Mouse (Mus musculus) stomach, embryonic 14.5 days (tissue): Measurements from ENCODE around the gene Zfp296. TPM values are rescaled to one million over a fixed set of nuclear protein-coding genes. Genes with fewer than 3 reads are reported as not detected.

Experiments
- ATAC-seq: fragments of 200-750 bp; cut with Nextera tagmentation; 2 replicates; pipeline ENCODE4 v1.8.0; 2017; ENCODE audit warnings: low read depth, moderate TSS enrichment; ENCODE audit not compliant: insufficient number of reproducible peaks, insufficient read depth, low FRiP score
- H3K27ac ChIP-seq: fragments of 300-500 bp; sonication (generic); 2 replicates; pipeline ENCODE4 v1.5.1; 2014; ENCODE audit warnings: mild to moderate bottlenecking, low read length, moderate library complexity, mixed read lengths
- H3K27me3 ChIP-seq: fragments of 300-500 bp; sonication (generic); 2 replicates; pipeline ENCODE4 v1.6.1; 2014; ENCODE audit warnings: low read length, control low read depth, mixed read lengths; ENCODE audit not compliant: control insufficient read depth, insufficient read depth
- H3K36me3 ChIP-seq: fragments of 300-500 bp; sonication (generic); 2 replicates; pipeline ENCODE4 v1.6.1; 2014; ENCODE audit warnings: mild to moderate bottlenecking, control low read depth, low read length, moderate library complexity, mixed read lengths; ENCODE audit not compliant: control insufficient read depth, insufficient read depth
- H3K4me1 ChIP-seq: fragments of 300-500 bp; sonication (generic); 2 replicates; pipeline ENCODE4 v1.6.1; 2014; ENCODE audit warnings: low read length, control low read depth, mixed read lengths; ENCODE audit not compliant: control insufficient read depth, insufficient read depth
- H3K4me2 ChIP-seq: fragments of 300-500 bp; sonication (generic); replicated peaks from 2 replicates; pipeline ENCODE4 v1.6.1; 2014; ENCODE audit warnings: low read depth, low read length, control low read depth
- H3K4me3 ChIP-seq: fragments of 300-500 bp; sonication (generic); 2 replicates; pipeline ENCODE4 v1.5.1; 2014; ENCODE audit warnings: low read depth, low read length, control low read depth
- H3K9ac ChIP-seq: fragments of 300-500 bp; sonication (generic); replicated peaks from 2 replicates; pipeline ENCODE4 v1.6.1; 2014; ENCODE audit warnings: low read depth, mild to moderate bottlenecking, control low read depth, low read length, moderate library complexity, mixed read lengths
- H3K9me3 ChIP-seq: fragments of 300-500 bp; sonication (generic); 2 replicates; pipeline ENCODE4 v1.6.1; 2016; ENCODE audit warnings: low read depth, low read length, control low read depth; ENCODE audit not compliant: control insufficient read depth
- WGBS: fragments of 180-500 bp; shearing (Covaris S2); extraction: QIAGEN DNeasy Blood & Tissue Kit; methylation state at CpG from one replicate; pipeline ENCODE4 v1.1.7; 2014; 5-methylcytosine and 5-hydroxymethylcytosine counted together
- polyA plus RNA-seq: library from polyadenylated mRNA; unstranded; fragments of >200 nt; fragmentation: Nextera tagmentation; extraction: Ambion mirVana; gene quantifications from 2 replicates; pipeline ENCODE4 v1.2.1, GENCODE M21; 2014

The Zfp296 gene
- polyA plus RNA-seq, 1 experiment from 2014 or later = 1.2 TPM

DNA sequence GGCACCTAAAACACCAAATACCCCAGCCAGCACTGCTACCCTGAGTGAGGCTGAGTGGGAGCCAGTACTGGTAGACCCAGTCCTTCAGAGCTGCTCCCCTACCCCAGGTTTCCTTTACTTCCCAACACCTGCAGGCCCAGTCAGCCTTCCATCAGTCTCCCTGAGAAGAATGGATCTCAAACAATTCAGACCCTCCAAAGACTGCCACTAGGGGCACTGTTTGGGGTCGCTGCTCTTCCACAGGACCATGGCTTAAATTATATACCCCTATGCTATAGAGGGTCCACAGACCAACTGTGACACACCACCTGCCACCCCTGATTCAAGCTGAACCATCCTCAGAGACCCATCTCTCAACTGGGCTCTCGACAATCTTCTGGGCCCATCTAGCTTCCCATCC lies 18.1 kb upstream of the Zfp296 start:
- no peaks in the 10 kb centered on the region for H3K27me3 ChIP-seq
- H3K4me3 ChIP-seq = no peak overlapping the region
- H3K9ac ChIP-seq = no peak overlapping the region
- H3K36me3 ChIP-seq = peaks cover 4% of the 10 kb centered on the region
- WGBS = 40% methylated on average over 2 of the region's 2 CpGs
- ATAC-seq = no peak
- peaks cover 19% of the 10 kb centered on the region for H3K4me1 ChIP-seq
- H3K4me2 ChIP-seq = no peak overlapping the region
- H3K9me3 ChIP-seq = no peaks in the 10 kb centered on the region
- H3K27ac ChIP-seq = no peak overlapping the region

DNA sequence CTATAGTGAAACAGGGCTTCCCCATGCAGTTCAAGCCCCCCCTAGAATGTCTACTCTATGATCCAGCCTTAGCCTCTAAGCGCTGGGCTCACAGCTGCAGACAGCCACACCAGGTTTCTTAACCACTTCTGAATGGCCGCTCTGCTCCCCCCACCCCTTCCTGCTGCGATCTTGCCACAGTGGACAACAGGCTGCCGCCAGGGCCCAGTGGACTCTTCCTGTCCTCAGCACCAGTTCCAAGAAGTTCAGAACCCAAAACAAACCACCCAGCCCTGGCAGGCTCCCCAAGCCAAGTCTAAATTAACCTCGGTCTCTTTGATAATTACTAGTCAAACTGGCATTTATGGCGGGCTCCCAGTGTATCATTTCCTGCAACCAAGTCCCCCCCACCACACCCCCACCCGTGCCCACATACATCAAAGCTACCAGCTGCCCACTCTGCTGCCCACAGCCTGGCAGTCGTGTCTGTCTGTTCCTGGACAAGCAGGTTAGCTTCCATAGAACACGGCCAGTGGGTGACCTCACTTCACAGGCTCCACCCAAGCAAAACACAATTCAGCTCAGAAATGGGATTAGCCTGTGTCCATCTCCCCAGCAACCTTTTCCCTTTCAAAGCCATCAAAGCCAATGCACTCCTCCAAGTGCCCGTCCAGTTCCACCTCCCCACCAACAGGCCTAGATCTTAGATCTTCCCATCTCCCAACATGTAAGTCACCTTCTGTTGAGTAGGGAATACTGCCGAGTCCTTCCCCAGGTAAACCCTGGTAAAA lies 16.4 kb upstream of the Zfp296 start:
- Histone ChIP-seq H3K36me3 (peaks cover 19% of the 10 kb centered on the region), H3K27ac (peak overlapping the region; percentile 92; the same call in 1 of the 2 replicates)

DNA sequence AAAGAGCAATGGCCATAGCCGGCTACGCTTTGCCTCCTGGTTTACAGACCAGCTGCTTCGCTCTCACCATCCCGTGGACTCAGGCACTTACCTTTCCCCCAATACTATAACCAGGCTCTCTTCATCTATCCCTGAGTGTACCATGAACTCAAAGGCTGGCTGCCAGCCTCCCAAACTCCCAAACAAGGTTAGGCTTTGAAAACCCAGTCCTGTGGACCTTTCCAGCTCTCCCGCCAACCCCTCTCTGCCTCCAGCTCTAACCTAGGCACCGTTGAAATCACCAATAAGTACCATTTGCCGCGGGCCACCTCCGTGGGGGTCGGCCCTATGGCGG lies 15.7 kb upstream of the Zfp296 start:
- Histone ChIP-seq H3K27me3 (no peaks in the 10 kb centered on the region), H3K4me1 (peaks cover 19% of the 10 kb centered on the region), H3K36me3 (peaks cover 18% of the 10 kb centered on the region), H3K4me3 (peak overlapping the region; percentile 100), H3K27ac (peak overlapping the region; percentile 92), H3K9ac (peak overlapping the region; percentile 91), H3K9me3 (no peaks in the 10 kb centered on the region), H3K4me2 (peak overlapping the region; percentile 77)
- ATAC-seq = no peak
- WGBS = under 1% methylated on average over 11 of the region's 11 CpGs

More for the DNA sequence above, 16.4 kb upstream of the Zfp296 start:
- Histone ChIP-seq H3K4me2 (peak overlapping the region; percentile 77), H3K9me3 (no peaks in the 10 kb centered on the region), H3K4me3 (peak overlapping the region; percentile 100), H3K9ac (peak overlapping the region; percentile 91), H3K4me1 (peaks cover 19% of the 10 kb centered on the region), H3K27me3 (no peaks in the 10 kb centered on the region)
- no peak for ATAC-seq
- 26% methylated on average over 11 of the region's 11 CpGs for WGBS

DNA sequence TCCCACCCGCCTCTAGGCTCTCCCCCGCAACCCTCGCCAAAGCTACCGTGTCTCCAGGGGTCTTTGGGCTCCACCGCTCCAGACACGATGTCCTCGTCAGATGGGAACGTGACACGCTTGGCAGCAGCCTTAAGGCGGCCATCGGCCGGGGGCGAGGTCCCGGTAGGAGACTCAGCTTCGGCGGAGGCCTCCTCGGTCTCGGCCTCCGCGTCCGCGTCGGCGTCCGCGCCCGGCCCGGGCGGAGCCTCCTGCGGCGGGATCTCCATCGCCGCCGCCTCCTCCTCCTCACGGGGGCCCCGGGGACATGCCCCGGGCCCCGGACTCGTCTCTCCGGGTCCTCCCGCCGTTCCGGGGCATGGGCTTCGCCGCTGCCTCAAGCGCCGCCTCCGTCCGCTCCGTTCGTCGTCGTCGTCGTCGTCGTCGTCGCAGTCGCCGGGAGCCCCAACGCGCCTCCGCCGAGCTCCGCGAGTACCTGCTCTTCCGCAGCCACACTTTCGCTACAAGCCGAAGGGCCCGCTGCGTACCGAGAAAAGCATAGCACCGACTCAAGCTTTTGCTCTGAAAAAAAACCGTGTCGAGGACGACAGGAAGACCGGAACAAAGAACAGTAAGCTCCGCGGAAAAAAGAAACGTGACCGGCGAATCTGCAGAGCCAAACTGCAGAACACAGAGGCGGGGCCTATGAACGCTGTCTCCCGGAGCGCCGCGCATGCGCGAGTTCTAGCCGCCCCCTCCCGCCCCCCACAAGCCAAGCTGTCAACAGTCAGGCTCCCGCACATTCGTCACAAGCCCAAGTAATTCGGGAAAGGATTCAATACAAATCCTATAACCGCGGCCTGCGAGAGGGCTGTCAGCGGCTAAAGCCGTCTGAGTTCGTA lies 15.1 kb upstream of the Zfp296 start:
- Histone ChIP-seq H3K9me3 (no peaks in the 10 kb centered on the region), H3K36me3 (peaks cover 18% of the 10 kb centered on the region), H3K27me3 (no peaks in the 10 kb centered on the region), H3K27ac (peak overlapping the region; percentile 92), H3K4me1 (peaks cover 19% of the 10 kb centered on the region), H3K4me3 (peak overlapping the region; percentile 100), H3K4me2 (peak overlapping the region; percentile 77), H3K9ac (peak overlapping the region; percentile 91)
- WGBS = under 1% methylated on average over 97 of the region's 102 CpGs
- ATAC-seq = peak; percentile 84

DNA sequence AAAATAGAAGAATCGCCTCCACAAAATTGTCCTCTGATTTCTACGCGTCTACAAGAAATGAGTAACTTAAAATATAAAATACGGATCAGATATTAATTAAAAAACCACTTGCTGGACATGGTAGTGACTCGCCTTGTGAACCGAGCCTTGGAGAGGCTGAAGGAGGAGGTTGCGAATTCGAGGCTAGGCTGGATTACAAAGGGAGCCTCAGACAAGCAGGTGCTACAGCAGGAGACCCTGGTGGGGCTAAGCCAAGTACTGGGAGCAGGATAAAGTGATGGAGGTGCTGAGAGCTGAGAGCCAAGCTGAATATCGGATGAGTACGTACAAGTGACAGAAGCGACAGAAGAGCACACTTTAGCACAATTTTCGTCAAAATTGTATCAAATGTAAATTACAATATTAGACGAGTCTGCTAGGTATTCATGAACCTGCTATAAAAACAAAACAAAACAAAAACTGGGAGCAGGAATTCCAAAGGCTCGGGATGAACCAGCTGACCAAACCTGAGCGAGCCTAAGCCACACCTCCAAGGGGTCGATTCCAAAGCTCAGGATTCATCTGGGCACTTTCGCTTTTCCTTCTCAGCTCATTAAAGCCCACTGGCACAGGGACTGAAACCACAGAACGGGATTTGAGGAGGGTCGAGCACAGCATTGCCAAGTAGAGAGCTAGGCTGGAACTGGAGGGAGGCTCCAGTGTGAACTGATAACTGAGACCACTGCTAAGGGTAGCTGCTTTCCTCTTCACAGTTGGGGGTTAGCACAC lies 14.3 kb upstream of the Zfp296 start, which contains the start of gene Ppp1r37:
TSS of gene Ppp1r37 (minus strand) at position 434 of the 768 bp plus-strand sequence.
- peak within 1 kb of the TSS; percentile 91 for H3K9ac ChIP-seq
- peaks cover 19% of the 10 kb centered on the region for H3K4me1 ChIP-seq
- H3K4me2 ChIP-seq = peak within 1 kb of the TSS; percentile 77
- H3K9me3 ChIP-seq = no peaks in the 10 kb centered on the region
- peak within 1 kb of the TSS; percentile 100 for H3K4me3 ChIP-seq
- H3K36me3 ChIP-seq = peaks cover 20% of the 10 kb centered on the region
- ATAC-seq = peak; percentile 28
- H3K27ac ChIP-seq = peak within 1 kb of the TSS; percentile 92
- WGBS = 2% methylated on average over 19 of the region's 19 CpGs
- no peaks in the 10 kb centered on the region for H3K27me3 ChIP-seq

DNA sequence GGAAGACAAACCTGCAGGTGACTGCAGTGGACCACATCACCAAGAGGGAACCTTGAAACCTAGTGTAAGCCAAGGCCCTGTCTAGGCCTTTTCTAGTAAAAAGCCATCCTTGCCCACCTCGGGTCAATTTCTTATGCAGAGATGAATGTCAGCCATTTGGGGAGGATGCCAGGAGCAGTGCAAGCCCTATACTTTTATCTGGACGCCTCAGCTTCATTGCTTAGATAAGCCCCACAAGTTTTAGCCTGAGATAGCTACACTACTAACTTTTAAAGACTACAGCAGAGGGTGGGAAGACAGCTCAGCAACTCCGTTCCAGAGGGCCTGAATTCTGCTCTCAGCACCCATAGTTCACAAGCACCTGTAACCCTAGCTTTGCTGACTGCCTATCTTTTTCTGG lies 13.2 kb upstream of the Zfp296 start:
- peaks cover 19% of the 10 kb centered on the region for H3K4me1 ChIP-seq
- peaks cover 23% of the 10 kb centered on the region for H3K36me3 ChIP-seq
- no peak overlapping the region for H3K27ac ChIP-seq
- H3K4me2 ChIP-seq = no peak overlapping the region
- 83% methylated on average over 3 of the region's 3 CpGs for WGBS
- no peaks in the 10 kb centered on the region for H3K27me3 ChIP-seq
- no peak overlapping the region for H3K4me3 ChIP-seq
- H3K9me3 ChIP-seq = no peaks in the 10 kb centered on the region
- H3K9ac ChIP-seq = no peak overlapping the region
- ATAC-seq = no peak

DNA sequence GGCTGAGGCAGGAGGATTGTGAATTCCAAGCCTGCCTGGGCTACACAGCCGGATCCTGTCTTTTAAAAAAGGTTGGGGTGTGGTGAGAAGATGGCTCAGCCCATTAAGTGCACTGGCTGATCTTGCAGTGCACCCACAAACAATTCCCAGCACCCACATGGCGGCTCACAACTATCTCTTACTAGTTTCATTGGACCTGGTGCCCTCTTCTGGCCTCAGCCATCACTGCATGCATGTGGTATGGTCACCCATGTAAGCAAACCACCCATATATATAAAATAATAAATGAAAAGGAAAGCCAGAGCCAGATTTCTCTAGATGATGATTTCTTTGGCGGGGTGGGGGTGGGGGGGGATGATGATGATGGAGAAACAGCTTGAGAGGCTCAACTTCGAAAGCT lies 12.6 kb upstream of the Zfp296 start:
- Histone ChIP-seq H3K36me3 (peaks cover 29% of the 10 kb centered on the region), H3K4me1 (peaks cover 17% of the 10 kb centered on the region), H3K27ac (no peak overlapping the region), H3K4me2 (no peak overlapping the region), H3K27me3 (no peaks in the 10 kb centered on the region), H3K4me3 (no peak overlapping the region), H3K9me3 (no peaks in the 10 kb centered on the region), H3K9ac (no peak overlapping the region)
- WGBS = 94% methylated on average over 4 of the region's 4 CpGs
- ATAC-seq = no peak

DNA sequence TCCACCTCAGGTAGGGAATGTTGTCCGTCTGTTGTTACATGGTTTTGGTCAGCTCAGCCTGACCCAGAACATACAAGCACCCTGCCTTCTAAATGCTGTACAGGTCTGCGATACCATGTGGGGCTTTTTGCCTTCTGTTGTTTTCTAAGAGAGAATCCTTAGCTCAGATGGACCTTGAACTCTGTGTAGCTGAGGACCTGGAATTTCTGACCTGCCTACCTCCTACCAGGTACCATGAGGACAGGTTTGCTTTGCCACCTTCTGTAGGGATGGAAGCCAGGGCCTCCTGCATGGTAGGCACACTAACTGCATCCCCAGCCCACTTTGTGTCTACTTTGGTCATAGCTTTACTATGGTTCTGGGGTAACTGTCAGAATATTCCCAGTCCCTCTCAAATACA lies 11.3 kb upstream of the Zfp296 start:
- no peak overlapping the region for H3K9ac ChIP-seq
- no peak overlapping the region for H3K27ac ChIP-seq
- H3K4me2 ChIP-seq = no peak overlapping the region
- no peak overlapping the region for H3K4me3 ChIP-seq
- peaks cover 29% of the 10 kb centered on the region for H3K36me3 ChIP-seq
- no peaks in the 10 kb centered on the region for H3K9me3 ChIP-seq
- no peaks in the 10 kb centered on the region for H3K27me3 ChIP-seq
- H3K4me1 ChIP-seq = peaks cover 3% of the 10 kb centered on the region; the same call in 1 of the 2 replicates
- WGBS = 89% methylated on average over 2 of the region's 2 CpGs
- ATAC-seq = no peak
